Mouse (Mus musculus): Measurements from ENCODE around the gene Ifnar2. TPM values are rescaled to one million over a fixed set of nuclear protein-coding genes. Genes with fewer than 3 reads are reported as not detected.

The Ifnar2 gene
- polyA plus RNA-seq (2017; shearing (Covaris generic)): 129 TPM

DNA sequence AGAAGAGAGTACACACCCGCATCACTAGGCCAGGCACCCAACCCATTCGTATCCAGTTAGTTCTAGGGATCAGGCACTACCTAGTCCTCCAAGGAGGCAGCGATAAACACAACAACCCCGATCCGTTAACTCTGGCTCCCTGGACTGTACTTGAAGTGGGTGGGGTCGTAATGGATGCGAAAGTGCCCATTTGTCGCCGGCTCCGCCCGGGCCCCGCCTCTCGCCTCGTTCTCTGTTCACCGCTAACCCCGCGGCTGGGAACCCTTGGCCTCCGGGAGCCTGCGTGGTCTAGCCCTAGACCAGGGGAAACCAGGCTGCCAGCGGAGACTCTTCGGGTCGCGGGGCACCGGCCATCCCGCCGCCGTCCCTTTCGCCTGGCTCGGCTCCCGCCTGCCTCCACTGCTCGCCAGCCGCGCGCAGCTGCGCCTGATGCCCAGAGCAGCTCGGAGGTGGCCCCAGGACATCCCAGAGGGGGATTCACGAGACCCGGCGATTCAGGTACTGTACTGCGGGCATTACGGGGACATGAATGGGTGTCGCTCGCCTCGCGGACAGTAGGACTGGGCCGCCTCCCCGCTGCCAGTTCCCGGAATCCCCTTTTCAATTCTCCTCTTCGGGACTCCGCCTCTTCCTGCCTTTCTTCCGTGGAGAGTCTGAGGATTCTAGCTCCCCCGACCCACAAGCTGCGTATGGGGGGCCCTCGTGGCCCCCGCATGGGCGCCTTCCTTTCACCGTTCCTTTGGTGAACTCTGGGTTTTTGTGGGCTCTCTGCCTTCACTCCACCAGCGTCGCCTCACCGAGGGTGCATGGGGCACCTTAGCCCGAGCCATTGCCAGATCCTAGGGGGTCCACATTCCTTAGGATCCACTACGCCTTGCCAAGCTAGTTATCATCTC, at the start of gene Ifnar2:
Gene Ifnar2, plus strand, starts transcription at position 207 of the 896 bp plus-strand sequence.

DNA sequence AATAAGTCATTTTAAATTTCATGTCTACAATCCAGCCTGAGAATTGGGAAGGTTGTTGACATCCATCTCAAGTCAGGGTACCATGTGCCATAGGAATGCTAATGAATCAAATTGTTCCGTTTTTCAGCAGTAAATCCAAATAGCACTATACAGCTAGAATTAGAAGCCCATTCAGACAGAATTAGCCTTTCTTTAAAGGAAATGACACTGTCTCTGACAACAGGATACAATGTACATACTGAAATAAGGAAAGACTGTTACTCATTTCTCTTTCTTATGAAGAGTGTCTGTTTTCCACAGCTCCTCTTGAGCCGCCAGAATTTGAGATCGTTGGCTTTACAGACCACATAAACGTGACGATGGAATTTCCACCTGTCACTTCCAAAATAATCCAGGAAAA, 18.8 kb downstream of the Ifnar2 start, which contains the start of gene Gm21970:
Gene Gm21970, plus strand, starts transcription at position 301 of the 400 bp plus-strand sequence.

DNA sequence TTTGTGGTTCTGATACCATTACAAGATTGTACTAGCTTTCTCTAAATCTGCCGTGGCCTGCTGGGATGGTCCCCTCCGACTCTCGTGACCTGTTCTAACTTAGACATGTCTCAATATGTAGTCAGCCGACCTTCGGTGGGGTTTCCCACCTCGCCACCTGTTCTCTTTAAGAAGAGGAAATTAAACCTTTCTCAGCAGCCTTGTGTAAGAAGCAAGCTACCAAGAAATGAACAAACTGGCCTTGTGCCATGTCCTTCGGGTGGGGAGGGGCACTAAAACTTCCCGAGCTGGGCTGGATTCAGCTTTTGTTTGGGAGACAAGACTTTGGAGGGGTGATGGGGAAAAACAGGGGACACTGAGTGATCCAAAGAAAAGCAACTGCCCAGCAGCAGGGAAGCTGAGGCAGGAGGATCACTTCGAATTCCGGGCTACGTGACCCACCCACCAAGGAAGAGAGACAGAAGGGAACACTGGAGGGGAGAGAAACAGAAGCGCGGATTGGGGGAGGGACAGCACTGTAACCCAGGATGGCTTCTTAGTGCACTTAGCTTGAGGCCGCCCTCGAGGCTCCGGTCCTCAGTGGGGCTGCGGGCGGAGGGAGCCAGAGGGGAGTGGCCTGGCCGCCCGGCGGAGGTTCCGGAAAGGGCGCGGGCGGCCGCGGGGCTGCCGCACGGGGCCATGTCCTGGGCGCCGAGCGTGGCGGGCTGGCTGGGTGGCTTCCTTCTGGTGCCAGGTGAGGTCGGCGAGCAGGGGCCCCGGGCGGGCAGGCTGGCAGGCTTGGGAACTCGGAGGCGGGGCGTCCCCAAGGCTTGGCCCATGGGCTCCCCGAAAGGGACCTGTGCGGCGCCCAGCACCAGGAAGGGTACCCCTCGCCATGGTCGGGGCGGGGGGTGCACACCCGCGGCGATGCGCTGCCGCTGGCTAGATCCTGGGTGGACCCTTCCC, 33.3 kb downstream of the Ifnar2 start, which contains the start of gene Il10rb:
Gene Il10rb, plus strand, starts transcription at position 525 of the 945 bp plus-strand sequence.

Other genes with a start within 250 kb of the Ifnar2 start
- gene Olig2, start 147.3 kb upstream of the Ifnar2 start, polyA plus RNA-seq (2017; shearing (Covaris generic)): not detected
- gene Olig1, start 103.0 kb upstream of the Ifnar2 start, polyA plus RNA-seq (2017; shearing (Covaris generic)): not detected
- gene Gm21970, start 18.9 kb downstream of the Ifnar2 start, polyA plus RNA-seq (2017; shearing (Covaris generic)): not detected
- gene Il10rb, start 33.4 kb downstream of the Ifnar2 start, polyA plus RNA-seq (2017; shearing (Covaris generic)): 154 TPM
- 168 TPM for gene Ifnar1, start 112.5 kb downstream of the Ifnar2 start, polyA plus RNA-seq (2017; shearing (Covaris generic))
- 66.1 TPM for gene Ifngr2, start 174.3 kb downstream of the Ifnar2 start, polyA plus RNA-seq (2017; shearing (Covaris generic))
- 35.6 TPM for gene Tmem50b, start 225.0 kb downstream of the Ifnar2 start, polyA plus RNA-seq (2017; shearing (Covaris generic))
- gene Dnajc28, start 246.2 kb downstream of the Ifnar2 start, polyA plus RNA-seq (2017; shearing (Covaris generic)): 2.6 TPM